12 mouse cellular contexts compared by ENCODE assay signal in the genomic region with DNA sequence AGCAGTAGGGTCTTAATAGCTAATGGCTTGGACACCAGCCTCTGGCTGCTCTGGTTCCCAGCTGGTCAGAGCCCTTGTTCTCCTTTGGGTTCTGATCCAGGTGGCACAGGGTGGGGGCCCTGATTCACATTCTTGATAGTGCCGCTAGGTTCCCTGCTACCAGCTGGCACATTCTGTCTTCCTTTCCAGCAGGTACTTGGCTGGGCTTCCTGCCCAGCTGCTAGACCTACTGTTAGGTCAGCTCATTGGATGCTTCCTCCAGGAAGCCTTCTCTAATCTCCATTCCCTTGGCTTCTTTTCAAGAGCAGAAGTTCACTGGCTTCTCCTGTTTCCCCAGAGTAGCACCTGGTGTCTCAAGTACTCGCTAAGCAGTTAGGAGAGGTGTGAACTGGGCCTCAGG. TPM values are rescaled to one million over a fixed set of nuclear protein-coding genes. Genes with fewer than 3 reads are reported as not detected.
A peak's percentile ranks its signal among the peaks of the same experiment; 100 is the strongest.
DNase-seq lines count a peak whose midpoint lies in the region; ATAC-seq lines count a peak whose summit lies in the region.
"Had no signal": no experiment of that assay in that cellular context is flagged by ENCODE, and none has a peak within 500 bp of the region (broad histone marks: within the 10 kb centered on the region; RNA-seq: fewer than 3 reads in every experiment).

No protein-coding gene starts in this region.

- no peaks in the 10 kb centered on the region for H3K27me3 ChIP-seq in kidney, embryonic 14.5 days (ENCODE audit: control insufficient read depth, insufficient read depth, low read length)
- H3K27me3 ChIP-seq in limb, embryonic 10.5 days (ENCODE audit: low read depth, poor library complexity, severe bottlenecking) = no peaks in the 10 kb centered on the region
- H3K27me3 ChIP-seq in hindbrain, embryonic 12.5 days = no peaks in the 10 kb centered on the region
- H3K27me3 ChIP-seq: embryonic facial prominence, embryonic 12.5 days; liver, embryonic 15.5 days had no signal

- 0 out of 2 replicates have a peak, but pooled peaks cover 2% of the 10 kb centered on the region for H3K9me3 ChIP-seq in kidney, embryonic 14.5 days (ENCODE audit: control insufficient read depth, low read length)
- H3K9me3 ChIP-seq in limb, embryonic 10.5 days (replicated peaks) = no peaks in the 10 kb centered on the region; the same call in 1 of the 2 replicates
- H3K9me3 ChIP-seq in hindbrain, embryonic 12.5 days (replicated peaks) = no peaks in the 10 kb centered on the region
- H3K9me3 ChIP-seq: embryonic facial prominence, embryonic 12.5 days; liver, embryonic 15.5 days had no signal

- no peak for ATAC-seq in kidney, embryonic 14.5 days (ENCODE audit: low FRiP score, low TSS enrichment)
- no peak for ATAC-seq in hindbrain, embryonic 12.5 days (ENCODE audit: low FRiP score)
- ATAC-seq: forebrain, embryonic 16.5 days had no signal

- no peak overlapping the region for H3K9ac ChIP-seq in kidney, embryonic 14.5 days (ENCODE audit: low read depth, low read length)
- H3K9ac ChIP-seq in hindbrain, embryonic 12.5 days = no peak overlapping the region
- H3K9ac ChIP-seq: embryonic facial prominence, embryonic 12.5 days; liver, embryonic 15.5 days had no signal

- 77% methylated on average over 2 of the region's 2 CpGs for WGBS in kidney, embryonic 14.5 days
- WGBS in limb, embryonic 10.5 days = 87% methylated on average over 2 of the region's 2 CpGs
- 98% methylated on average over 2 of the region's 2 CpGs for WGBS in hindbrain, embryonic 12.5 days

- no peak overlapping the region for H3K4me2 ChIP-seq in kidney, embryonic 14.5 days (replicated peaks; ENCODE audit: low read depth, low read length)
- no peak overlapping the region for H3K4me2 ChIP-seq in hindbrain, embryonic 12.5 days (replicated peaks)
- H3K4me2 ChIP-seq: embryonic facial prominence, embryonic 12.5 days had no signal

- DNase-seq in kidney, adult 18-20 months = peak; percentile 61
- peak; percentile 58 for DNase-seq in R1 (ENCODE audit: low read depth, low spot score)
- peak; percentile 14 to 40 for DNase-seq in cerebellum, postnatal 36 days
- DNase-seq in limb, embryonic 10.5 days (ENCODE audit: low spot score) = no peak
- DNase-seq in spleen, postnatal 36 days (ENCODE audit: low spot score in 2 of 2) = no peak
- no peak for DNase-seq in right cerebral cortex, postnatal 4 days
- DNase-seq: thymus, postnatal 36 days had no signal

- no peak overlapping the region; the same call in 1 of the 2 replicates for H3K27ac ChIP-seq in kidney, embryonic 14.5 days (ENCODE audit: low read depth, low read length)
- H3K27ac ChIP-seq in limb, embryonic 10.5 days = peak overlapping the region; percentile 77
- no peak overlapping the region for H3K27ac ChIP-seq in hindbrain, embryonic 12.5 days

- H3K4me1 ChIP-seq in kidney, embryonic 14.5 days (ENCODE audit: control insufficient read depth, insufficient read depth, low read length) = peaks cover 15% of the 10 kb centered on the region
- H3K4me1 ChIP-seq in limb, embryonic 10.5 days = peaks cover 38% of the 10 kb centered on the region
- peaks cover 7% of the 10 kb centered on the region for H3K4me1 ChIP-seq in hindbrain, embryonic 12.5 days

- no peaks in the 10 kb centered on the region for H3K36me3 ChIP-seq in kidney, embryonic 14.5 days (ENCODE audit: control insufficient read depth, insufficient read depth, low read length)
- H3K36me3 ChIP-seq in limb, embryonic 10.5 days = no peaks in the 10 kb centered on the region
- H3K36me3 ChIP-seq in hindbrain, embryonic 12.5 days = no peaks in the 10 kb centered on the region
- H3K36me3 ChIP-seq: embryonic facial prominence, embryonic 12.5 days; liver, embryonic 15.5 days had no signal

- H3K4me3 ChIP-seq in kidney, embryonic 14.5 days (ENCODE audit: low read length) = no peak overlapping the region
- H3K4me3 ChIP-seq in limb, embryonic 10.5 days = no peak overlapping the region
- no peak overlapping the region for H3K4me3 ChIP-seq in hindbrain, embryonic 12.5 days
- H3K4me3 ChIP-seq: embryonic facial prominence, embryonic 12.5 days; liver, embryonic 15.5 days had no signal

RNA-seq across cellular contexts. Expression of gene Cdh1, which starts 17.3 kb away (rescaled TPM):
- 31.5 and 88.4 TPM in 2 replicates for polyA plus RNA-seq in kidney, embryonic 14.5 days (2014; fragmentation: Nextera tagmentation; extraction: Ambion mirVana)
- polyA plus RNA-seq in limb, embryonic 10.5 days (2016; fragmentation: Nextera tagmentation; extraction: Ambion mirVana) = 15.4 and 16.4 TPM in 2 replicates
- 6.9 and 9.2 TPM in 2 replicates for polyA plus RNA-seq in hindbrain, embryonic 12.5 days (2016; fragmentation: Nextera tagmentation; extraction: Ambion mirVana)

RNA-seq across cellular contexts. Expression of gene Gm10073, which starts 47.2 kb away (rescaled TPM):
- polyA plus RNA-seq in kidney, embryonic 14.5 days (2014; fragmentation: Nextera tagmentation; extraction: Ambion mirVana) = 11.5 and 11.6 TPM in 2 replicates
- 7.9 and 8.0 TPM in 2 replicates for polyA plus RNA-seq in limb, embryonic 10.5 days (2016; fragmentation: Nextera tagmentation; extraction: Ambion mirVana)
- polyA plus RNA-seq in hindbrain, embryonic 12.5 days (2016; fragmentation: Nextera tagmentation; extraction: Ambion mirVana) = 3.2 and 3.8 TPM in 2 replicates

Comparison
In these comparisons a context has a peak if more than half of its experiments do, and no peak if none do; other contexts are left out.
1. DNase-seq: peak in kidney, adult 18-20 months (single experiment), R1 (single experiment) and cerebellum, postnatal 36 days (2 of 2); none in limb, embryonic 10.5 days (single experiment), spleen, postnatal 36 days (0 of 2) and right cerebral cortex, postnatal 4 days (single experiment).